Mouse (Mus musculus) thymus, adult 2 months (tissue): ENCODE measurements around the gene Ngp. TPM values are rescaled to one million over a fixed set of nuclear protein-coding genes. Genes with fewer than 3 reads are reported as not detected.

Source experiments
- DNase-seq: peaks from one replicate; pipeline ENCODE4 v3.0.0; 2021
- H3K27ac ChIP-seq: fragments of 200-500 bp; 2 replicates; pipeline ENCODE4 v1.5.1; 2012; ENCODE audit warnings: low read length, control low read depth; ENCODE audit not compliant: control insufficient read depth, insufficient read depth
- H3K27me3 ChIP-seq: fragments of 200-500 bp; 2 replicates; pipeline ENCODE4 v1.6.1; 2012; ENCODE audit warnings: mild to moderate bottlenecking, low read length, moderate library complexity, mixed read lengths; ENCODE audit not compliant: control insufficient read depth, insufficient read depth
- H3K36me3 ChIP-seq: fragments of 200-500 bp; 2 replicates; pipeline ENCODE4 v1.6.1; 2012; ENCODE audit warnings: mild to moderate bottlenecking, low read length, moderate library complexity; ENCODE audit not compliant: control insufficient read depth, insufficient read depth
- H3K4me1 ChIP-seq: fragments of 200-500 bp; replicated peaks from 2 replicates; pipeline ENCODE4 v1.6.1; 2012; ENCODE audit warnings: low read length; ENCODE audit not compliant: control insufficient read depth, insufficient read depth
- H3K4me3 ChIP-seq: fragments of 200-500 bp; 2 replicates; pipeline ENCODE4 v1.5.1; 2012; ENCODE audit warnings: mild to moderate bottlenecking, low read length, control low read depth, moderate library complexity; ENCODE audit not compliant: control insufficient read depth, insufficient read depth
- CTCF ChIP-seq: fragments of 200-500 bp; IDR thresholded peaks from 2 replicates; pipeline ENCODE4 v1.5.1; 2012; ENCODE audit warnings: mild to moderate bottlenecking, control low read depth, low read length, moderate library complexity, borderline replicate concordance; ENCODE audit not compliant: control insufficient read depth, poor library complexity, insufficient read depth; ENCODE audit errors: extremely low read depth
- POLR2A ChIP-seq: fragments of 200-500 bp; IDR thresholded peaks from 2 replicates; pipeline ENCODE4 v1.6.1; 2012; ENCODE audit warnings: mild to moderate bottlenecking, low read length, control low read depth, moderate library complexity; ENCODE audit not compliant: control insufficient read depth, poor library complexity, insufficient read depth; ENCODE audit errors: extremely low read depth
- WGBS: fragments of 180-500 bp; shearing (Covaris S2); methylation state at CpG from one replicate; pipeline ENCODE4 v1.1.7; 2018; 5-methylcytosine and 5-hydroxymethylcytosine counted together
- polyA plus RNA-seq: library from polyadenylated mRNA; depleted of rRNA; stranded (reverse); fragments of >200 nt; gene quantifications from 2 replicates; pipeline ENCODE4 v1.2.3, GENCODE M21; 2012

Gene Ngp
- polyA plus RNA-seq, 1 experiment, result 10.6 TPM

DNA sequence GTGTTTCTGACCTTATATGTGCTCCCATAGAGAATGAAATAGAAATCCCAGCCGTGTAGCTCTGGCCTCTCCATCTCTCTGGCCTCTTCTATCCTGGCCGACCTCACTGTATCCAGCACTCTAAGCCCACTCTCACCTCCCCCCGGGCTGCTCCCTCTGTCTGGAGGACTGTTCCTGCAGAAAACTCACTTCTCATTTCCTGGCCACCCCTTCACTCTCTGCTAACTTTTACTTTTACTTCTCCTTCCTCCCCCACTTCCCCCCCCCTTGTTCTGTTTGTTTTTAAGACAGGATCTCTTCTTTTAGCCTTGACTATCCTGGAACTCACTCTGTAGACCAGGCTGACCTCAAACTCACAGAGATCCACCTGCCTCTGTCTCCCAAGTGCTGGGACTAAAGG, 33.0 kb downstream of the Ngp start:
- DNase-seq, result no peak
- no peak overlapping the region for H3K27ac ChIP-seq
- no peak for TF ChIP-seq CTCF
- TF ChIP-seq POLR2A, result no peak
- no peak overlapping the region for H3K4me3 ChIP-seq
- WGBS, result 18% methylated on average over 3 of the region's 3 CpGs
- H3K36me3 ChIP-seq, result no peaks in the 10 kb centered on the region
- peaks cover 13% of the 10 kb centered on the region; the same call in 1 of the 2 replicates for H3K4me1 ChIP-seq
- no peaks in the 10 kb centered on the region for H3K27me3 ChIP-seq

GRCm38 (mm10) chr9:110457926-110458325, 38.4 kb downstream of the Ngp start:
- Histone ChIP-seq H3K27ac (no peak overlapping the region), H3K36me3 (no peaks in the 10 kb centered on the region), H3K4me3 (no peak overlapping the region), H3K27me3 (no peaks in the 10 kb centered on the region), H3K4me1 (peaks cover 28% of the 10 kb centered on the region)
- TF ChIP-seq POLR2A (no peak), CTCF (no peak)
- 35% methylated on average over 3 of the region's 3 CpGs for WGBS
- no peak for DNase-seq

- Histone ChIP-seq H3K27me3 (no peaks in the 10 kb centered on the region), H3K4me3 (no peak overlapping the region), H3K36me3 (no peaks in the 10 kb centered on the region), H3K4me1 (peaks cover 28% of the 10 kb centered on the region), H3K27ac (no peak overlapping the region)
- TF ChIP-seq CTCF (no peak), POLR2A (no peak)
- no peak for DNase-seq
- 17% methylated on average over 2 of the region's 2 CpGs for WGBS
These were observed 39.7 kb downstream of the Ngp start for GRCm38 (mm10) chr9:110459145-110459727.

DNA sequence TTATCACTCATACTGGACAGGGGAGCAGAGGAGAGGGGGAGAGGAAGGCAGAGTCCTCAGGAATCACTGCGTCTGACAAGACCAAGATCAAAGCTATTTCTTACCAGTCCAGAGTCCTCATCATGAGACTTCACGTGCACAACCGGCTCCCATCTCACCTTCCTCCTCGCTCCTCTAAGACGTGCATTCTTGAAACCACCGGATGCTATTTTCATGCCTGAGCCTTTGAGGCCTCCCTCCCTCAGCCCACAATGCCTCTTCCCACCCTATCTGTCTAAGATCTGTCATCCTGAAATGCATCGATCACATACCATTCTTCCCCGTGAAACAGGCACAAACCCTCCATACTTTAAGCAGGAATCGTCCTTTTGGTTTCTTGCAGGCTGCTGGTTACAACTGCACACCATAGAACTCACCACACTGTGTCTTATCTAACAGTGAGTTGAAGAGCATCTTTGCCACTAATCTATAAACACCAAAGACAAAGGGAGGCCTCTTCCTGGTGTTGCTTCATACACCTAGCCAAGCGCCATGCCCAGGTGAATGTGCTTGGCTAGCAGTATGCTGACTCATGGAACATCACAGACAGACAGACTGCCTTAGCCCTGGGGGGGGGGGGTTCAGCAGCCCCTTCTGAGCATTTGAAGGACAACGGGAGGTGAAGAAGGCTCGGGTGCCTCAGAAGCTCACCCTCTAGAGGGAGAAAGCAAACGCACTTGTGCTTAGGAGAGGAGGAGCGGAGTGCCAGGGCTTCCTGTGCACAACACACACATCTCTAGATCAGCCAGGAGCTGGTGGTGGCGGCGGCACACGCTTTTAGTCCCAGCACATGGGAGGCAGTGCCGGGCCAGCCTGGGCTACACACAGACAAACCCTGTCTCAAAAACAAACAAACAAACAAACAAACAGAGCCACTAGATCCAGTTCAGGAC, 41.6 kb downstream of the Ngp start:
- DNase-seq, result peak; percentile 29
- peaks cover 28% of the 10 kb centered on the region for H3K4me1 ChIP-seq
- WGBS, result 7% methylated on average over 18 of the region's 18 CpGs
- TF ChIP-seq POLR2A, result no peak
- no peak for TF ChIP-seq CTCF
- no peaks in the 10 kb centered on the region for H3K36me3 ChIP-seq
- no peak overlapping the region for H3K4me3 ChIP-seq
- H3K27ac ChIP-seq, result peak overlapping the region; percentile 56
- no peaks in the 10 kb centered on the region for H3K27me3 ChIP-seq

DNA sequence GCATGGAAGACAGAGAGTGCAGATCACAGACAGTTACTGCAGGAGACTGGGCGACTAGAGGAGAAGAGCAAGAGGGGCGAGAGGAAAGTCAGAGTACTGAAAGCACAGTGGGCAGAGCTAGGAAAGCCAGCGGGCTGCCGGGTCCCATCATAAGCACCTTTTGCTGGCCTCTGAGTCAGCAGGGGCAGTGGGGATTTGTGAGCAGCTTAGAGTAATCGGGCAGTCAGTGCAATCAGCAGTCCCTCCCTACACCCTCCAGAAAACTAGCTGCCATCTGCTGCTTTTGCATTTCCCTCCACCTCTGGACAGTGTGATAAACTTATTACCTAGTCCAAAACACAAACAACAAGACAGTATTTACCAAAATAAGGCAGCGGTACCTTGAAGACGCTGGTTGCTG, 42.8 kb downstream of the Ngp start:
- 71% methylated on average over 7 of the region's 7 CpGs for WGBS
- TF ChIP-seq CTCF (no peak), POLR2A (no peak)
- H3K4me3 ChIP-seq, result no peak overlapping the region
- no peak for DNase-seq
- H3K27me3 ChIP-seq, result no peaks in the 10 kb centered on the region
- no peaks in the 10 kb centered on the region for H3K36me3 ChIP-seq
- H3K27ac ChIP-seq, result no peak overlapping the region
- peaks cover 28% of the 10 kb centered on the region for H3K4me1 ChIP-seq

DNA sequence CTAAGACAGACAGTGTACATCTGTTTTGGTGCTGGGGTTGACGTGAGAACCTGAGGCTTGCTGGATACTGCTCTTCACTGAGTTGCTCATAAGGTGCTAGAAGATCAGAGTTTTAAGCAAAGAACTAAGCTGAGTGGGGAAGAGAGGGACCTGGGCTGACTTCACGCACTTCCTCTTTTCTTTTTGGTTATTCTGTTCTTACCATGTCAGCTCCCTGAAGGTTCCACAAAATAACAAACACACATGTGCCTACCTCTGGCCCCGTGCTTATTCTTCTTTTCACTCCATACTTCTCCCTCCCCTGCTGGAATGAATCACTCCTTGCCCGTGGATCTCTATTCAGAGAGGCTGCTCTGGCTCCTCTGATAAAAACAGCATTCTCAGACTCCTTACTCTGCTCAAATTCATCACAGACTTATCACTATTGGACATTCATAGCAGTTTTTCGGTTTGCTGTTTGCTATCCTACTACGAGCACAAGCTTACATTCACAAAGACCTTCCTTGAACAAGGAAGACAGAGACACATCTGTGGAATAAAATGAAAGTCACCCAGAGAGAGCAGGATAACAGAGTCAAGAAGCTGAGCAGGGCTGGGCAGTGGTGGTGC, 44.5 kb downstream of the Ngp start:
- Histone ChIP-seq H3K27me3 (no peaks in the 10 kb centered on the region), H3K27ac (no peak overlapping the region), H3K4me3 (no peak overlapping the region), H3K4me1 (peaks cover 23% of the 10 kb centered on the region), H3K36me3 (no peaks in the 10 kb centered on the region)
- no peak for DNase-seq
- TF ChIP-seq POLR2A (no peak), CTCF (no peak)
- 44% methylated on average over 6 of the region's 6 CpGs for WGBS
